Mouse (Mus musculus) liver, adult 2 months (tissue): ENCODE data around the gene Twnk.

ENCODE experiments used
- CTCF ChIP-seq: fragments of 200-500 bp; IDR thresholded peaks from 2 replicates; pipeline ENCODE4 v1.5.1; 2011; ENCODE audit warnings: low read depth, low read length, control low read depth
- POLR2A ChIP-seq: fragments of 200-500 bp; IDR thresholded peaks from 2 replicates; pipeline ENCODE4 v1.6.1; 2011; ENCODE audit warnings: low read length, control low read depth; ENCODE audit not compliant: insufficient read depth; ENCODE audit errors: extremely low read depth

DNA sequence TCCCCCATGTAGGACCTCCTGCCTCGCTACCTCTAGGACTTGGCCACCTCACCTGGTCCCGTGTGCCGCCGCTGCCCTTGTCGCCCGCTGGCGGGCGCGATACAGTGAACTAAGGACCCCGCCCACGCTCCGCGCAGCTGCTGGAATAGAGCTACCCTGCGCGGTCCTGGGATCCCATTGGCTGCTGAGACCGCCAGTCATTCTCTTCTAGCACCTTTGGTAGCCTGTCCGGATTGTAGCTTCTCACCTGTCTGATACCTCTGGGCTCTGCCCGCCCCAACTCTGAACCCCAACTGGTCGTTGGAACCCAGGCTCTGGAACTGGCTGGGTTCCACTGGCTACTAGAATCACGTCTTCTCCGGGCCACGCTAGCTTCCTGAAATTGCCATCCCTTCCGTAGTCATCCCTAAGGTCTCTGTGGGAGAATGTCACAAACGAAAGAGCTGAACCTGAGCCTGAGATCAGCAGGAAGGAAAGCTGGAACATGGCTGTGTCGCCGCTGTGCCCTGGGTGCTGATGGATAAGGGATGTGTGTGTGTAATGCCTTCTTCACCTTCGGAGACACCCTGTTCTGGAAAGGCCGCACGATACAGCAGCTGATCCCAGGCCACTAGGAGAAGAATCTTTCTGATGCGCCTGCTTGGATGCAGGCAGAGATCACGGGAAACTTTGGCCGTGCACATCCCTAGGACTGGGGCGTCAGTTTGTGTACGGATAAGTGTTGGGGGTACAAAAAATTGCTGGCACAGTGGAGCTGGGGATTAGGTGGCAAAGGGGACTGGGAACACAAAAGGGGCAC lies 41.3 kb downstream of the Twnk start:
- no peak for TF ChIP-seq POLR2A
- TF ChIP-seq CTCF = peak; percentile 12; the same call in 1 of the 2 replicates
